Mouse (Mus musculus) intestine, embryonic 15.5 days (tissue): ENCODE data around the gene Smco1. TPM values are rescaled to one million over a fixed set of nuclear protein-coding genes. Genes with fewer than 3 reads are reported as not detected.
A peak's percentile ranks its signal among the peaks of the same experiment; 100 is the strongest.
"Not testable (repeated sequence)": the region's sequence is repeated elsewhere in the genome, so short reads cannot be mapped to it uniquely, and the experiment has no call there.

Source experiments
- ATAC-seq: fragments of 200-750 bp; cut with Nextera tagmentation; 2 replicates; pipeline ENCODE4 v1.8.0; 2017; ENCODE audit warnings: moderate TSS enrichment, moderate library complexity
- H3K27ac ChIP-seq: fragments of 300-500 bp; sonication (generic); 2 replicates; pipeline ENCODE4 v1.5.1; 2015; ENCODE audit warnings: mild to moderate bottlenecking, inconsistent platforms
- H3K27me3 ChIP-seq: fragments of 300-500 bp; sonication (generic); replicated peaks from 2 replicates; pipeline ENCODE4 v1.6.1; 2015; ENCODE audit warnings: inconsistent platforms
- H3K36me3 ChIP-seq: fragments of 300-500 bp; sonication (generic); 2 replicates; pipeline ENCODE4 v1.6.1; 2015; ENCODE audit warnings: inconsistent platforms
- H3K4me1 ChIP-seq: fragments of 300-500 bp; sonication (generic); replicated peaks from 2 replicates; pipeline ENCODE4 v1.6.1; 2015; ENCODE audit warnings: inconsistent platforms
- H3K4me2 ChIP-seq: fragments of 300-500 bp; sonication (generic); replicated peaks from 2 replicates; pipeline ENCODE4 v1.6.1; 2015; ENCODE audit warnings: mild to moderate bottlenecking, inconsistent platforms
- H3K4me3 ChIP-seq: fragments of 300-500 bp; sonication (generic); replicated peaks from 2 replicates; pipeline ENCODE4 v1.5.1; 2015; ENCODE audit warnings: inconsistent platforms
- H3K9ac ChIP-seq: fragments of 300-500 bp; sonication (generic); 2 replicates; pipeline ENCODE4 v1.6.1; 2015; ENCODE audit warnings: inconsistent platforms
- H3K9me3 ChIP-seq: fragments of 300-500 bp; sonication (generic); 2 replicates; pipeline ENCODE4 v1.6.1; 2016; ENCODE audit warnings: inconsistent platforms
- WGBS: fragments of 180-500 bp; shearing (Covaris S2); methylation state at CpG from one replicate; pipeline ENCODE4 v1.1.7; 2015; 5-methylcytosine and 5-hydroxymethylcytosine counted together
- polyA plus RNA-seq: library from polyadenylated mRNA; unstranded; fragments of >200 nt; fragmentation: Nextera tagmentation; extraction: Ambion mirVana; gene quantifications from 2 replicates; pipeline ENCODE4 v1.2.1, GENCODE M21; 2015

Gene Smco1
- not detected in 2 replicates for polyA plus RNA-seq

- 89% methylated on average over 11 of the region's 11 CpGs for WGBS
- Histone ChIP-seq H3K4me3 (no peak within 1 kb of the TSS), H3K27me3 (no peaks in the 10 kb centered on the region), H3K9ac (no peak within 1 kb of the TSS), H3K36me3 (no peaks in the 10 kb centered on the region), H3K9me3 (no peaks in the 10 kb centered on the region), H3K4me1 (no peaks in the 10 kb centered on the region), H3K4me2 (no peak within 1 kb of the TSS), H3K27ac (no peak within 1 kb of the TSS)
- no peak for ATAC-seq
Measured at GRCm38 (mm10) chr16:32271291-32271690, at the start of gene Smco1. Gene Smco1, plus strand, starts transcription at chr16:32271468.

GRCm38 (mm10) chr16:32221803-32222202 lies 49.5 kb upstream of the Smco1 start:
- Histone ChIP-seq H3K36me3 (no peaks in the 10 kb centered on the region), H3K27ac (no peak overlapping the region), H3K9me3 (no peaks in the 10 kb centered on the region), H3K9ac (no peak overlapping the region), H3K4me3 (no peak overlapping the region), H3K4me2 (no peak overlapping the region), H3K4me1 (no peaks in the 10 kb centered on the region), H3K27me3 (no peaks in the 10 kb centered on the region)
- no peak for ATAC-seq
- 81% methylated on average over 4 of the region's 4 CpGs for whole genome bisulfite sequencing

- H3K4me1 ChIP-seq: no peaks in the 10 kb centered on the region
- no peaks in the 10 kb centered on the region for H3K36me3 ChIP-seq
- H3K27me3 ChIP-seq: no peaks in the 10 kb centered on the region
- H3K9me3 ChIP-seq: no peaks in the 10 kb centered on the region
- no peak overlapping the region for H3K9ac ChIP-seq
- H3K4me2 ChIP-seq: no peak overlapping the region
- ATAC-seq: no peak
- no peak overlapping the region for H3K4me3 ChIP-seq
- no peak overlapping the region for H3K27ac ChIP-seq
Measured at GRCm38 (mm10) chr16:32222399-32222798, 48.9 kb upstream of the Smco1 start.

GRCm38 (mm10) chr16:32232050-32232449 lies 39.2 kb upstream of the Smco1 start:
- not testable (repeated sequence) for H3K27ac ChIP-seq, H3K9me3 ChIP-seq, ATAC-seq, H3K27me3 ChIP-seq, H3K4me3 ChIP-seq, H3K36me3 ChIP-seq, H3K4me2 ChIP-seq, H3K4me1 ChIP-seq, H3K9ac ChIP-seq
- 81% methylated on average over 3 of the region's 3 CpGs for WGBS

GRCm38 (mm10) chr16:32237930-32238680 lies 33.2 kb upstream of the Smco1 start:
- no peaks in the 10 kb centered on the region for H3K27me3 ChIP-seq
- H3K27ac ChIP-seq: no peak overlapping the region
- no peak overlapping the region for H3K4me3 ChIP-seq
- WGBS: 90% methylated on average over 19 of the region's 19 CpGs
- ATAC-seq: no peak
- 0 out of 2 replicates have a peak, but pooled peaks cover 14% of the 10 kb centered on the region for H3K36me3 ChIP-seq
- H3K9me3 ChIP-seq: no peaks in the 10 kb centered on the region
- no peak overlapping the region for H3K9ac ChIP-seq
- no peak overlapping the region for H3K4me2 ChIP-seq
- no peaks in the 10 kb centered on the region for H3K4me1 ChIP-seq

- Histone ChIP-seq H3K9ac (no peak overlapping the region), H3K36me3 (0 out of 2 replicates have a peak, but pooled peaks cover 14% of the 10 kb centered on the region), H3K27ac (no peak overlapping the region), H3K27me3 (no peaks in the 10 kb centered on the region), H3K9me3 (no peaks in the 10 kb centered on the region), H3K4me2 (no peak overlapping the region), H3K4me1 (no peaks in the 10 kb centered on the region; the same call in 1 of the 2 replicates), H3K4me3 (no peak overlapping the region)
- ATAC-seq: no peak
- WGBS: 92% methylated on average over 2 of the region's 2 CpGs
Measured at GRCm38 (mm10) chr16:32239428-32240312, 31.6 kb upstream of the Smco1 start.

- Histone ChIP-seq H3K4me2 (no peak overlapping the region), H3K36me3 (no peaks in the 10 kb centered on the region), H3K27me3 (no peaks in the 10 kb centered on the region), H3K4me3 (no peak overlapping the region), H3K9me3 (no peaks in the 10 kb centered on the region), H3K4me1 (peaks cover 8% of the 10 kb centered on the region), H3K9ac (no peak overlapping the region), H3K27ac (no peak overlapping the region)
- 86% methylated on average over 3 of the region's 3 CpGs for WGBS
- ATAC-seq: no peak
Measured at GRCm38 (mm10) chr16:32243901-32244300, 27.4 kb upstream of the Smco1 start.

GRCm38 (mm10) chr16:32246351-32246791 lies 24.9 kb upstream of the Smco1 start:
- Histone ChIP-seq H3K4me3 (peak overlapping the region; percentile 98), H3K27ac (peak overlapping the region; percentile 97)
- peak; percentile 64; the same call in 1 of the 2 replicates for ATAC-seq

GRCm38 (mm10) chr16:32246952-32247370 lies 24.3 kb upstream of the Smco1 start, which contains the start of the genes Fbxo45 and Wdr53:
Gene Fbxo45, minus strand, starts transcription at chr16:32247158.
Gene Wdr53, plus strand, starts transcription at chr16:32247227.
- H3K27me3 ChIP-seq: no peaks in the 10 kb centered on the region
- H3K4me1 ChIP-seq: peaks cover 8% of the 10 kb centered on the region
- no peaks in the 10 kb centered on the region for H3K9me3 ChIP-seq
- H3K36me3 ChIP-seq: no peaks in the 10 kb centered on the region
- H3K9ac ChIP-seq: peak within 1 kb of the TSS; percentile 94
- peak within 1 kb of the TSS; percentile 98 for H3K4me3 ChIP-seq
- H3K4me2 ChIP-seq: peak within 1 kb of the TSS; percentile 71
- ATAC-seq: peak; percentile 99
- peak within 1 kb of the TSS; percentile 97 for H3K27ac ChIP-seq
- 0% methylated on average over 48 of the region's 48 CpGs for WGBS

More at GRCm38 (mm10) chr16:32246351-32246791, 24.9 kb upstream of the Smco1 start:
- H3K4me2 ChIP-seq: peak overlapping the region; percentile 71
- WGBS: 0% methylated on average over 41 of the region's 41 CpGs
- peaks cover 8% of the 10 kb centered on the region for H3K4me1 ChIP-seq
- H3K9me3 ChIP-seq: no peaks in the 10 kb centered on the region
- no peaks in the 10 kb centered on the region for H3K27me3 ChIP-seq
- peak overlapping the region; percentile 94 for H3K9ac ChIP-seq
- H3K36me3 ChIP-seq: no peaks in the 10 kb centered on the region

GRCm38 (mm10) chr16:32264225-32264624 lies 7.0 kb upstream of the Smco1 start:
- not testable (repeated sequence) for H3K4me2 ChIP-seq, H3K9ac ChIP-seq, H3K36me3 ChIP-seq, H3K27me3 ChIP-seq, H3K4me3 ChIP-seq, H3K4me1 ChIP-seq, H3K9me3 ChIP-seq, H3K27ac ChIP-seq, ATAC-seq
- WGBS: 89% methylated on average over 2 of the region's 2 CpGs

GRCm38 (mm10) chr16:32273338-32273737 lies 2.1 kb downstream of the Smco1 start:
- no peak overlapping the region for H3K4me2 ChIP-seq
- H3K9ac ChIP-seq: no peak overlapping the region
- WGBS: 53% methylated on average over 9 of the region's 9 CpGs
- H3K4me1 ChIP-seq: 0 out of 2 replicates have a peak, but pooled peaks cover 6% of the 10 kb centered on the region
- H3K4me3 ChIP-seq: no peak overlapping the region
- ATAC-seq: no peak
- no peak overlapping the region for H3K27ac ChIP-seq
- H3K9me3 ChIP-seq: no peaks in the 10 kb centered on the region
- H3K27me3 ChIP-seq: no peaks in the 10 kb centered on the region
- H3K36me3 ChIP-seq: no peaks in the 10 kb centered on the region

GRCm38 (mm10) chr16:32275041-32275440 lies 3.8 kb downstream of the Smco1 start:
- no peak for ATAC-seq

More at GRCm38 (mm10) chr16:32275041-32275440, 3.8 kb downstream of the Smco1 start:
- H3K9me3 ChIP-seq: no peaks in the 10 kb centered on the region
- 0 out of 2 replicates have a peak, but pooled peaks cover 6% of the 10 kb centered on the region for H3K4me1 ChIP-seq
- H3K4me3 ChIP-seq: no peak overlapping the region
- H3K9ac ChIP-seq: no peak overlapping the region
- H3K27me3 ChIP-seq: no peaks in the 10 kb centered on the region
- no peak overlapping the region for H3K27ac ChIP-seq
- 86% methylated on average over 6 of the region's 6 CpGs for WGBS
- no peak overlapping the region for H3K4me2 ChIP-seq
- 0 out of 2 replicates have a peak, but pooled peaks cover 4% of the 10 kb centered on the region for H3K36me3 ChIP-seq
